Mouse (Mus musculus): ENCODE results near the gene Gulp1. TPM values are rescaled to one million over a fixed set of nuclear protein-coding genes. Genes with fewer than 3 reads are reported as not detected.

Gulp1 gene
- polyA plus RNA-seq, 1 experiment from 2014 or later, result 20.8 TPM

DNA sequence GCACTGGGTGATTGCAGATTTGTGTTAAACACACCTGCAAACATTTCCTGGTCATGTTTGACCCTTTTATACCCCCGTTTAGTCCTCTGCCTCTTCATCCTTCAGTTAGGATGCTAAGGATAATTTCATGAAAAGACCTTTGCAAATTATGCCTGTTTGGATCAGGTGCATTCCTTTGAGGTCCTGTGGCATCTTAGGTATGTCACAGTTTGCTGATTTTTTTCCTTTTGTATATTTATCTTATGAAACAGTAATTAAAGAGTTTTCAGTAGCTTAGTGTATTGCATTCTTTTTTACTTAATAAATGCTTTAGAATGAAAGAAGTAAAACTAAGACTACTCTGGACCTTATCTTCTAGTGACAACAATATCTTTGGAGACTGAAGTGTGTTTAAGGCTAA, 41.8 kb downstream of the Gulp1 start:
- no peaks in the 10 kb centered on the region for H3K27me3 ChIP-seq (replicated peaks)
- H3K36me3 ChIP-seq, result no peaks in the 10 kb centered on the region
- peaks cover 7% of the 10 kb centered on the region; the same call in 1 of the 2 replicates for H3K4me1 ChIP-seq (replicated peaks)
- no peak overlapping the region for H3K9ac ChIP-seq
- ATAC-seq (ENCODE audit: insufficient number of reproducible peaks, low FRiP score), result no peak
- H3K4me3 ChIP-seq, result no peak overlapping the region
- H3K9me3 ChIP-seq (replicated peaks), result no peaks in the 10 kb centered on the region
- H3K4me2 ChIP-seq, result no peak overlapping the region
- 75% methylated on average over 1 of the region's 1 CpGs for WGBS
- H3K27ac ChIP-seq (ENCODE audit: poor library complexity, severe bottlenecking), result no peak overlapping the region

DNA sequence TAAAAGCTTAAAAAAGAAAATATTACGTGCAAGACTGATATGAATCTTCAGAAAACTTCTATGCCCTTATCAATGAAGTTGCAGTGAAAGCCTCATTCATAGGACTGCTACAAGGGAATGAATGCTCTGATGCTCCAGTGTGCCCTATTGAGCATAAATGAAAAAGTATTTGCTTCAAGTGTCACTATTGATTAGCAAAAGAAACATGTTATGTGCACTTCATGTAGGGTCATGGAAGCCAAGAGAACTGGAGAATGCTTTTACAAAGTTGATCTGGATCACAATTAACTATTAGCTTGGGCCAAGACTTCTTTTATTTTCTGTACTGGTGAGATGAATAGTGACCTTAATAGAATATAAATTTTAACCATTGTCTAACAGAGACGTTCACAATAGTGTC, 47.0 kb downstream of the Gulp1 start:
- WGBS, result 71% methylated on average over 2 of the region's 2 CpGs
- no peak overlapping the region for H3K27ac ChIP-seq (ENCODE audit: poor library complexity, severe bottlenecking)
- no peaks in the 10 kb centered on the region for H3K36me3 ChIP-seq

DNA sequence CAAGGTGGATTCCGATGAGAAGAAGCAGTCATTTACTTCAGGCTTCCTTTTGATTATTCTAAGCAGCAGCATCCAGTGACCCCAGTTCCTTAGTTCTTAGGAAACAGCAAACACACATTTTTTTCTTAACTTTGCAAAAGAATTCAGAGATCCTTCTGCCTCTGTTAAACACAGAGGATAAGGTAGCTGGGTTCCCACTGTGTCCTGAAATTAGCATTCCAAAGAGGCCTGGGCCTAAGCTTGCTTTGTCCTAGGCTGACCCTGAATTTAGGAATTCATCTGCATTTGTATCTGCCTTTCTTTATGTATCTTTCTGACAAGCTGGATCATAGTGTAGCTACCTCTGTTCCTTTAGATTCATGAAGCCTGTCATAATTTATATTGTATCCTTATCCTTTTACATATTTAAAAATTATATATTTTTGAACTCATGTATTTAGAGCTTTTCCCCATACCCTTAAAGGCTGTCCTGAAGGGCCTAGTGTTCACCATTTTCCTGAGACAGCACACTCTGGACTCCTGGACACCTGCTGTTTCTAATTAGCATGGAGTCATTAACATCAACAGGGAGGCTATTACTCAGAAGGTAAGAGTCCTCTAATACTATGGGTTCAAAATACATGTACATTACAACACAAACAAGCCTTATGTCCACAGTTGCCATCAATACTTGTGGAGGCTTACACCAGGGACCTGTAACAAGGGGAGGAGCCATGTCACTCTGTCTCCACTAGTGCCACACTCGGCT, 62.2 kb downstream of the Gulp1 start:
- no peak for ATAC-seq (ENCODE audit: insufficient number of reproducible peaks, low FRiP score)
- Histone ChIP-seq H3K4me2 (no peak overlapping the region), H3K36me3 (no peaks in the 10 kb centered on the region), H3K9ac (no peak overlapping the region), H3K27ac (ENCODE audit: poor library complexity, severe bottlenecking) (no peak overlapping the region), H3K27me3 (replicated peaks) (no peaks in the 10 kb centered on the region), H3K4me3 (no peak overlapping the region), H3K4me1 (replicated peaks) (no peaks in the 10 kb centered on the region), H3K9me3 (replicated peaks) (0 out of 2 replicates have a peak, but pooled peaks cover 3% of the 10 kb centered on the region)
- WGBS, result 66% methylated on average over 2 of the region's 2 CpGs

More for the DNA sequence above, 47.0 kb downstream of the Gulp1 start:
- H3K4me1 ChIP-seq (replicated peaks), result no peaks in the 10 kb centered on the region
- H3K27me3 ChIP-seq (replicated peaks), result no peaks in the 10 kb centered on the region
- no peak overlapping the region for H3K9ac ChIP-seq
- H3K4me3 ChIP-seq, result no peak overlapping the region
- no peaks in the 10 kb centered on the region for H3K9me3 ChIP-seq (replicated peaks)
- no peak overlapping the region for H3K4me2 ChIP-seq
- no peak for ATAC-seq (ENCODE audit: insufficient number of reproducible peaks, low FRiP score)

DNA sequence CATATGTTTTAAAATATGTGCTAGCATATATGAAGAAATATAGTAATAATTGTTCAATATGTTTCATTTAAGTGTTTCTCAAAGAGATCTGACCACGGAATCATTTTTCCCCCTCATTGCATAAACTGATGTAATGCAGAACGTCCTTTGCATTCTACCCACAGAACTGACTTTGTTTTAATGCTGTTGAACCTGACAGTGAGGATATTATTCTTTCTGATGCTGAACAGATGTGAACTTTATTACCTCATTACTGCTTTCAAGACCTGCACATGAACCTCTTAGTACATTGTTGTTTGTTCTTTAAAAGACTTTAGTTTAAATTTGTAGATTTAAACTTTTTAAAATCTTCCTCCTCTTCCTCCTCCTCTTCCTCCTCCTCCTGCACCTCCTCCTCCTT, 67.4 kb downstream of the Gulp1 start:
- ATAC-seq (ENCODE audit: insufficient number of reproducible peaks, low FRiP score), result no peak
- Histone ChIP-seq H3K4me3 (no peak overlapping the region), H3K9ac (no peak overlapping the region), H3K36me3 (no peaks in the 10 kb centered on the region), H3K9me3 (replicated peaks) (no peaks in the 10 kb centered on the region), H3K4me2 (no peak overlapping the region), H3K4me1 (replicated peaks) (no peaks in the 10 kb centered on the region), H3K27ac (ENCODE audit: poor library complexity, severe bottlenecking) (no peak overlapping the region), H3K27me3 (replicated peaks) (no peaks in the 10 kb centered on the region)
- WGBS, result 65% methylated on average over 2 of the region's 2 CpGs

DNA sequence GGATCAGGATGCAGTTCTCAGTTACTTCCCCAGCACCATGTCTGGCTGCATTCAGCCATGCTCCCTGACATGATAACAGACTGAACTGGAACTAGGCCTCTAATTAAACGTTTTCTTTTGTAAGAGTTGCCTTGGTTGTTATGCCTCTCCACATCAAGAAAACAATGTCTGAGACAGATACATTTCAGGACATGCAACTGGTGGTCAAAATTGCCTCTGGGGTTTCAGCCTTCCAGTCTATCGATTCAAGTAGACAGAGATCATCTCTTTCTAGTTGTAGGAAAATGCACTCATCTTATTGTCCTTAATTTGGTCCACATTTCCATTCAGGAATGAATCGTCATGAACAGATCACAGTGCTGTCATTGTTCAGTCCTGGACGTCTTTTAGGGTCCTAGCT, 83.2 kb downstream of the Gulp1 start:
- Histone ChIP-seq H3K27me3 (replicated peaks) (no peaks in the 10 kb centered on the region), H3K9me3 (replicated peaks) (no peaks in the 10 kb centered on the region), H3K4me3 (no peak overlapping the region), H3K4me2 (no peak overlapping the region), H3K9ac (no peak overlapping the region), H3K27ac (ENCODE audit: poor library complexity, severe bottlenecking) (no peak overlapping the region), H3K36me3 (no peaks in the 10 kb centered on the region), H3K4me1 (replicated peaks) (peaks cover 5% of the 10 kb centered on the region; the same call in 1 of the 2 replicates)
- 37% methylated on average over 4 of the region's 4 CpGs for WGBS
- ATAC-seq (ENCODE audit: insufficient number of reproducible peaks, low FRiP score), result no peak

DNA sequence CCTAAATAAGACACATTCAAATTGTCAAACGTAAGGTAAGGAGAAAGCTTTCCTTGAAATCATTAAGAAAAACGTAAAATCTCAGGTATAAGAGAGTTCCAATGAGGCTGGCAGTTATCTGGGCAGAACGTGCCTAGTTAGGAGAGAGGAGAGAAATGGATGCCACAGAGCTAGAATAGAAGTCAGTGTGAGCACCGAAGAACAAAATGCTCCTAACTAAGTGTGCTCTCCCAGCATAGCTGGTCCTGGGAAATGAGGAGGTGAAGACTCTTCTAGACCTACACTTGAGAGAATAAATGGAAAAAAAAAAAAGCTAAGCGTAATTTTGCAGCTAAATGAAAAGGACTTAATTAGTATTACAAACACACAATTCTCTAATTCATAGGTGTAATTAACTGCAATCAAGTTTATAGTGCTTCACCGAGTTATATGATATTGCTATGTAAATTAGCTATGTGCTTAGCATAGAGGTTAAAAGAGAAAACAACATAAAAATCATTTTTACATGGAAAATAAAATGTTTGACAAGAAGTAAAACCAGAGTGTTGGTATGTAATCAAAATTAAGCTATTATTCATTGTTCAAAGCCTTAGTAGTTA, 94.5 kb downstream of the Gulp1 start:
- H3K9ac ChIP-seq, result no peak overlapping the region
- H3K27me3 ChIP-seq (replicated peaks), result no peaks in the 10 kb centered on the region
- no peak overlapping the region for H3K27ac ChIP-seq (ENCODE audit: poor library complexity, severe bottlenecking)
- no peaks in the 10 kb centered on the region for H3K36me3 ChIP-seq
- H3K4me2 ChIP-seq, result no peak overlapping the region
- no peak overlapping the region for H3K4me3 ChIP-seq
- 82% methylated on average over 6 of the region's 6 CpGs for WGBS
- no peaks in the 10 kb centered on the region for H3K4me1 ChIP-seq (replicated peaks)
- no peak for ATAC-seq (ENCODE audit: insufficient number of reproducible peaks, low FRiP score)
- H3K9me3 ChIP-seq (replicated peaks), result no peaks in the 10 kb centered on the region

DNA sequence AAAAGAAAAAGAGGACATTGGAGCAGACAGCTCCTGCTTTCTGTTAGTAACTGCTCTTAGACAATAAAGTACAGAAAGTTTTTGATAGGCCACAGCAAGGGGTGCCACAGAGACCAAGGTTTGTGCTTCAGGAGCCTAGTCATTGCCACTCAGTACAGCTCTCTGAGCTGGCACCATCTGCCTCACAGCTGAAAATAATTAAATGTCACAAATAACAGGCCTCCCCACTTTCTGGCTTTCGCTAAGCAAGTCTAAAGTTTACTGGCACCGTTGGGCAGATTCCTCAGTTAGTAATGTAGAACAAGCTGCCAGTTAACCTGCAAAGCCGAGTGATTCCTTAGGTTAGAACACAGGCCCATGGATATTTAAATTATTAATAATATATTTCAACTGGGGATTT, 127.7 kb downstream of the Gulp1 start:
- no peak for ATAC-seq (ENCODE audit: insufficient number of reproducible peaks, low FRiP score)
- H3K4me3 ChIP-seq, result no peak overlapping the region
- peaks cover 4% of the 10 kb centered on the region for H3K4me1 ChIP-seq (replicated peaks)
- H3K9me3 ChIP-seq (replicated peaks), result no peaks in the 10 kb centered on the region
- no peak overlapping the region for H3K9ac ChIP-seq
- WGBS, result 69% methylated on average over 3 of the region's 3 CpGs
- H3K27ac ChIP-seq (ENCODE audit: poor library complexity, severe bottlenecking), result no peak overlapping the region
- H3K4me2 ChIP-seq, result no peak overlapping the region
- H3K36me3 ChIP-seq, result no peaks in the 10 kb centered on the region
- no peaks in the 10 kb centered on the region for H3K27me3 ChIP-seq (replicated peaks)

DNA sequence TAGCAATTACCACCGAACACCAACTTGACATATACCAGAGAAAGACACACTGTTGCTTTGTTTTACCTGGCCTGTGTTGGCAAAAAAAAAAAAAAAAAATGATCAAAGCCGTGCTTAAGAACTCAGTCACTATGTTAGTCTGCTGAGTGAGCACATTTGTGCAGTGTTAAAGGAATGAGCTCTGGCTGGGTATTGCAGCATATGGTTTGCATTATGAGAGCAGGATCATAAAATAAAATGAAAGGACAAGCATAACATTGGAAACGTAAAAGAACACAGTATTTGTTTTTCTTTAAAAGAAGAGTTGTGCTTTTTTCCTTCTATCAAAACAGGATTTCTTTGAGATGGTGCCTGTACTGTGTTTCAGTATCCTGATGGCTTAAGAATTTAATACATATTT, 128.1 kb downstream of the Gulp1 start:
- H3K4me2 ChIP-seq, result no peak overlapping the region
- no peaks in the 10 kb centered on the region for H3K36me3 ChIP-seq
- H3K27me3 ChIP-seq (replicated peaks), result no peaks in the 10 kb centered on the region
- no peak for ATAC-seq (ENCODE audit: insufficient number of reproducible peaks, low FRiP score)
- 55% methylated on average over 3 of the region's 3 CpGs for WGBS
- H3K27ac ChIP-seq (ENCODE audit: poor library complexity, severe bottlenecking), result no peak overlapping the region
- H3K4me1 ChIP-seq (replicated peaks), result peaks cover 4% of the 10 kb centered on the region
- H3K4me3 ChIP-seq, result no peak overlapping the region
- H3K9me3 ChIP-seq (replicated peaks), result no peaks in the 10 kb centered on the region
- H3K9ac ChIP-seq, result no peak overlapping the region

DNA sequence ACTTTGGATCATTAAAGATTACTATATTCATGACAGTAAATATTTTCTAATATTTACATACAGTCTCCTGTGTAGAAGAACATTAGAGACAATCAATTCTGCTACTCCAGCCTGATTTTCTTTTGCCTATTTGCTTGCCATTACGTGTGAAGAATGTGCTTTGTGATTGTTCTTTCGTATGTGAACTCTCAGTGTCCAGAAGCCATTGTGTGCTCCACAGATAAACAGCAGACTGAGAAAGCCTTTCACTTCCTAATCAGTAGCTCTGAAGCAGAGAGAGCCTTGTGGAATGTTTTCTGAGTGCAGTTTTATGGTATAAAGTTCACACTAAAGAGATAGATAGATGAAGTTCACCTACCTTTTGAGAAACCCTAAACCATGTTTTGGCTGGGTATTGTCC, 131.2 kb downstream of the Gulp1 start:
- H3K9ac ChIP-seq, result no peak overlapping the region
- no peak for ATAC-seq (ENCODE audit: insufficient number of reproducible peaks, low FRiP score)
- H3K27ac ChIP-seq (ENCODE audit: poor library complexity, severe bottlenecking), result no peak overlapping the region
- no peaks in the 10 kb centered on the region for H3K27me3 ChIP-seq (replicated peaks)
- H3K4me2 ChIP-seq, result no peak overlapping the region
- WGBS, result 22% methylated on average over 2 of the region's 2 CpGs
- H3K9me3 ChIP-seq (replicated peaks), result no peaks in the 10 kb centered on the region
- H3K36me3 ChIP-seq, result no peaks in the 10 kb centered on the region
- no peak overlapping the region for H3K4me3 ChIP-seq
- peaks cover 4% of the 10 kb centered on the region for H3K4me1 ChIP-seq (replicated peaks)

DNA sequence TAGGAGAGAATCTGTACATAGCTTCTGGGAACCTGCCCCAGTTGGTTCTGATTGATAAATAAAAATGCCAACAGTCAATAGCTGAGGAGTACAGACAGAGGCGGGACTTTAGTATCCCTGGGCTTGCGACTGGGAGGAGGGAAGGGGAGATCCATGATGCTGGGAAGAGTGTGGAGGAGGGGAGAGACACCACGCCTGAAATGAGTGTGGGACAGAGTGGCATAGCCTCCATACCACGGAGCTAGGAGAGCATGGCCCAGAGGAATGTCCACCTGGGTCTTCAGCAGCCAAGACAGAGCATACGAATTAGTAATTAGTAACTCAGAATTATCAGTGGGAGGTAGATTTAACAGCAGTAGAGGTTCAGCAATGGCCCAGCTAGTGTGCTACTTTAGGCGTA, 132.4 kb downstream of the Gulp1 start:
- 70% methylated on average over 6 of the region's 6 CpGs for WGBS
- H3K27me3 ChIP-seq (replicated peaks), result no peaks in the 10 kb centered on the region
- no peaks in the 10 kb centered on the region for H3K36me3 ChIP-seq
- no peak overlapping the region for H3K4me3 ChIP-seq
- H3K4me2 ChIP-seq, result no peak overlapping the region
- H3K27ac ChIP-seq (ENCODE audit: poor library complexity, severe bottlenecking), result no peak overlapping the region
- no peaks in the 10 kb centered on the region for H3K9me3 ChIP-seq (replicated peaks)
- H3K9ac ChIP-seq, result no peak overlapping the region
- ATAC-seq (ENCODE audit: insufficient number of reproducible peaks, low FRiP score), result no peak
- H3K4me1 ChIP-seq (replicated peaks), result peaks cover 4% of the 10 kb centered on the region

DNA sequence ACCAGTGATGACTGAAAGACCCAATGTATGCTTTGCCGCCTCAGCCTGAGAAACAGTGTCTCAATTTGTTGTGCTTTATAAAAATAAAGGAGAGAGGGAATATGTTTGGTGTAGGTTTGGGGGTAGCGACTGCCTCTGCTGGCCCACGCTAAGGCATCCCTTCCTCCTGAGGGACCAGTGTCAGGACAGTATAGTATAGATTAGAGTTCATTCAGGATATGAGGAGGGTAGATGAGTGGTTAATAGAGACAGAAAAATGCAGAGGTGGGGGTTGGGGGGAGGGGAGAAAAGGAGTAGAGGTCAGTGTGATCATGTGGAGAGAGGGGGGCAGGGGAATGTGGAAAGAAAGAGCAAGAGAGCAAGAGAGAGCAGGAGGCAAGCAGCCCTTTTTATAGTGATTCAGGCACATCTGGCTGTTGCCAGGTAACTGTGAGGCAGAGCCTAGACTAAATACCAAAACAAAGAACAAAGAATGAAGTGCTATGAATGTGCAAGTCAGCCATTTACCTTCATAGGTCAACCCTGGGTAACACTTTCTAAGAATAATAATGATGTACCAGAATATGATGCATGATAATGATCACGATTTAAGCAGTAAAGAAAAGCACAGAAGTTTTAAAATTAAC, 169.6 kb downstream of the Gulp1 start:
- Histone ChIP-seq H3K4me1 (replicated peaks) (no peaks in the 10 kb centered on the region), H3K27ac (ENCODE audit: poor library complexity, severe bottlenecking) (no peak overlapping the region), H3K36me3 (no peaks in the 10 kb centered on the region), H3K4me2 (no peak overlapping the region), H3K27me3 (replicated peaks) (no peaks in the 10 kb centered on the region), H3K9me3 (replicated peaks) (no peaks in the 10 kb centered on the region), H3K4me3 (no peak overlapping the region), H3K9ac (no peak overlapping the region)
- 80% methylated on average over 4 of the region's 4 CpGs for WGBS
- no peak for ATAC-seq (ENCODE audit: insufficient number of reproducible peaks, low FRiP score)

Data from heart, embryonic 12.5 days (tissue).